Mouse (Mus musculus) monocyte, adult 2 months (primary cell): ENCODE results near the gene Rnase1.

Experiments used
- DNase-seq, 2 experiments: peaks; one replicate each; pipeline ENCODE4 v3.0.0; 2022; ENCODE audit warnings: low spot score in 2 of 2, low read depth in 1 of 2

Gene Rnase1

DNA sequence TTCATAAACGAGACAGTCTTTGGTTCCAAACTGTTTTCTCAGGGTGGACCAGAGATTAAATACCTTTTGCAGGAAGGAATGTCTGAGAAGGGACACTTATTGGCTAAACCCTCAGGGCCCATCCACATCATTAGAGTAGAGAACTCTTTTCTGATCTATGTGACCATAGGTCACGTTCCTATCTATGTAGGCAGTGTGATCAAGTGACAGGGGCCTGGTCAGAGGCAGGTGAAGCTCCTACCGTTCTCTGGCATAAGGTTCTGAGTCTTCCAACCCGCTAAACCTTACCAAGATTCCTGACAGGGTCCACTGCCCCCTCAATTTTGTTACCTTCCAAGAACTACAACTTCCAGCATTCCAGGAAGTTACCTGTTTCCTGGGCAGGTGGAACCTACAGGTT is 4.5 kb downstream of the Rnase1 start:
- DNase-seq, result no peak

DNA sequence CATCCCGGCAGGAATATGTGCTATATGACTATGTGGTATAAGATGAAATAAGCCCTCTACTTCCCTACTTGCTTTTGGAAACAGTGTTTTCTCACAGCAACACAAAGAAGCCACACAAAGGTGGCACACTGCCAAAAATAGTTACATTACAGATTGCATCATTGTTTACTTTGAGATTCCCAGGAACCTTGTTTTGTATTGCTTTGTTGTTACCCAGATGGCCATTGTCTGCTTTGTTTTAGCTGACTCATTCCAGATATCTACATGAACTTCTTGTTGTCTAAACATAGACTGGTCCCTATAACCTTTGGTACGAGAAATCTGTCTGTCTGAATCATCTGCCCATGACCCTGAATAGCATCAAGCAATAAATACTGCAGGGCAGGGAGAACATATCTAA is 6.2 kb downstream of the Rnase1 start:
- no peak for DNase-seq

DNA sequence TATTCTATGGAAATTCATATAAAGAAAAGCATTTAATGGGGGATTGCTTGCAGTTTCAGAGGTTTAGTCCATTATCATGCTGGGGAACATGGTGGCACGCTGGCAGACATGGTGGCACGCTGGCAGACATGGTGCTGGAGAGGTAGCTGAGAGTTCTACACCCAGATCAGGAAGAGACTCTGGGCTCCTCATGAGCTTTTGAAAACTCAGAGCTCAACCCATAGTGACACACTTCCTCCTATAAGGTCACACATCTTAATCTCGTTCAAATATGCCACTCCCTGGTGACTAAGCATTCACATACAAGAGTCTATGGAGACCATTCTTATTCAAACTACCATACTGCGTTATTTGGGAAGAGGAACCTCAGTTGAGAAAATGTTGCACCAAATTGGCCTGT is 14.2 kb downstream of the Rnase1 start:
- no peak for DNase-seq

DNA sequence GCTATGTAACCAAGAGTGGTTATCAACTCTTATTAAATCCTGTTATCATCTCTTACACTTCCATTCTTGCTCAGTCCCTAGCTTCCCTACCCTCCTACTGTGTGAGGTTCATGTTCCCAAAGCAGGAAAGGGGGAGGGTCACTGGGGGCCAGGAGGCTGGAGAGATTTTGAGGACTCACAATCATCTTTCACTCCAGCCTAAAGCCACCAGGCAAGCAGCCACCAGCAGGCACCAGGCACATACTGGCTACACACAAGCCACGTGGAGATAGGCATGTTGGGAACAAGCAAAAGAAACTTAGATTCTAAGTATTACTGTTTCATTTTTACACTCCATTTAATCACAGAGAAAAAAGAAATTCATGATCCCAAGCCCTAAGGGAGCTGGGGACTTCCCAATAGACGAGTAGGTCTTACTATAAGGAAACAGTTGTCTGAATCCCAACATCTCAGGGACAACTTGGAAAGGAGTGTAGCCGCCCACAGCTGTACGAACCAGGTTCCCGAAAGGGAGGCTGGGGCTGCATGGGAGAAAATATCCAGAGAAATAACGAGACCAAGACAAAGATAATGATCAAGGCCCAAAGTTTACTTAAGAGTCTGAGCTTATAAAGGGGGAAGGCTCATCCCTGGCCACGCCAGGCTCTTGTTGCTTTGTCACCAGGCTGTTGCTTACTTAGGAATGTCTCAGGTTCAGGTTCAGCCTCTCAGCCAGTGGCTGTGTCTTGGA is 15.3 kb downstream of the Rnase1 start:
- no peak for DNase-seq

DNA sequence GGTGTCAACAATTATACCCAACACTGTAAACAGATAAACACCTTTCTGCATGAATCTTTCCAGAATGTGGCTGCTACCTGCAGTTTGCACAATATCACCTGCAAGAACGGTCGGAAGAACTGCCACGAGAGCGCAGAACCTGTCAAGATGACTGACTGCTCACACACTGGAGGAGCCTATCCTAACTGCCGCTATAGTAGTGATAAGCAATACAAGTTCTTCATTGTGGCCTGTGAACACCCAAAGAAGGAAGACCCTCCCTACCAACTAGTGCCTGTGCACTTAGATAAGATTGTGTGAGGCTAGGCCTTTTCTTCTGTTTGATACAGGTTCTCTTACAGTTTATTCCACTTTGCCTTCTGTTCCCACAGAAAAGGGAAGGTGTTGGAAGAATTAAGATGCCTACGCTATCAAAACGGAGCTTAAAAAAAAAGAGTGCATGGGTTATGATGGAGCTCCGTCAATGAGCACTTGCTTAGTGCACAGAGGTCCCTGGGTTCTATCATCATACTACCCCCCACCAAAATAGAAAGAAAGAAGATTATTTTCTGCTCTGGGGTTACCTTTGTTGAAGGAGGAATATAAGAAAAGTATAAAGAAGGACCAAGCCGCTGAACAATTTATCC is 16.2 kb downstream of the Rnase1 start:
- no peak for DNase-seq

DNA sequence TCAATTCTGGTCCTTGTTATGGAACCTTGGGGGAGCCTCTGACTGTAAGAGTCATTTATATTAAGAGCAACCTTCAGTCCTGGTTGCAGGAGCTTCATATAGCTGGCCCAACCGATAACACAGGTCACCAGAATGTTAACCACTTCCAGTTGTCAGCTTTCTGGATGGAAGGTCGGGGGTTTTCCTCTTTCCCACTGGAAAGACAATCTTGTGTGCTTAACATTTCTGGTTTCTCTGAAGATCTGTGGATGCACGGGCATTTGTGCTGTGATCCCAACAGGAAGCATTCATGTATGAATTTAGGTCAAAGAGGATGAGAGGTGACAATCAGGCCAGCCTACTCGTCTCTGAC is 17.0 kb downstream of the Rnase1 start:
- DNase-seq, result no peak

DNA sequence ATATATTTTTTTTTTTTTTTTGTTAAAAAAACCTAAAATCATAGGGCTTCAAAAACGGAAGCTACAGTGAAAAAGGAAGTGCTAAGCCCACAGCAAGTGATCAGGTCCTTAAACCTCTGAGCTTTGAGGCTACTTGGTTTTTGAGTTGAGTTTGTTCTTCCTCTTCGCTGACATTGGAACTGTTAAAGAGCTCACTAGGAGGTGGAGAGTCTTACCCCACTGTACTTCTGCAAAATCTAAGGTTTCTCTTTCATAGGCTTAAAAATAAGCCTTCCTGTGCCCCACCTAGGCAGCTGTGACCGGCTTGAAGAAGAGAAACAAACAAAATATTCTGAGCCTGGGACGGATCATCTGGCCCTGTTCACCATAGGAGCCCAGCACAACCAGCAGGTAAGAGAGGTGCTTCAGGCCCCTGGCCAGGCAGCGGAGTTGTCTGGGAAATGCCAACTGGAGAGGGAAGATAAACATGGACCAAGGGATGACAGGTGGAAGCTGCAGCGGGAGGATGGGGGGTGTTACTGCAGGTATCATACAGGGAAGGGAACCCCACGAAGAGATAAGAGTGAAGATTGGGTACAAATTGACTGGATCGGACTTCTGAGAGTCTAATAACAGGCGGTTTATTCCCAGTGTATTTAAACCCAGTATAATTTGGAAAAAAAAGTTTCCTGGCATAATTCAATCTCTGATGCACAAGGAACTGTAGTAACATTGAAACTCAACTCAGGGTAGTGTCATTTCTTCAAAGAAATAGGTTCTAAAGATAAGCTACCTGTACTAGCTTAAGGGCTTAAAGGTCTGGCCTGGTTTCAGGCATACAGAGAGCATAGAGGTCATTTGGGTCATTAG is 17.6 kb downstream of the Rnase1 start:
- DNase-seq, result peak; percentile 19 to 37

DNA sequence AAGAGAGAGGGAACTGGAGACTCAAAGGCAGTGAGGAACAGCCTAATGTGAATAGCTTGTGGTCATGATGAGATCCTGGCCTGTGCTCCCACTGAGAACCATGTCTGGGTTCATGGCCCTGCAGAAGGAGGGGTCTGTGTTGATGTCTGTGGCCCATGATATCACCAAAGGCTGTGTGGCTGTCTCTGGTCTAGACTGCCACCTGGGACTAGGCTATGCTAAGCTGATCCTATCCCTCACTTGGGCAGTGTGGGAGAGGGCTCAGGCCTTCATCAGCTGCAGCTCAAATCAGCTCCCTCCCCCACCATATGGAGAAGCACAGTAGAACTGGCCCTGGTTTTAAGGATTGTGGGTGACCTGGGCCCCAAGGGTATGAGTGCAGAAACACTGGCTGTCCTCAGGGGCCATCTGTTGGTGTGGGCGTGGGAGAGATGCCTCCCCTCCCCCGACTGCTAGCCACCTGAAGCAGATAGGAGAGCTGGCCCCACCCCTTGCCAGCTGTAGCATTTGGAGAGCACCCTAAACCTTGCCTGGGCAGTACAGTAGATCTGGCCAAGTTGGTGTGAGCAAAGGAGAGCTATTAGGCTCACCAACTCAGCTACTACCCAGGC is 18.8 kb downstream of the Rnase1 start:
- no peak for DNase-seq

DNA sequence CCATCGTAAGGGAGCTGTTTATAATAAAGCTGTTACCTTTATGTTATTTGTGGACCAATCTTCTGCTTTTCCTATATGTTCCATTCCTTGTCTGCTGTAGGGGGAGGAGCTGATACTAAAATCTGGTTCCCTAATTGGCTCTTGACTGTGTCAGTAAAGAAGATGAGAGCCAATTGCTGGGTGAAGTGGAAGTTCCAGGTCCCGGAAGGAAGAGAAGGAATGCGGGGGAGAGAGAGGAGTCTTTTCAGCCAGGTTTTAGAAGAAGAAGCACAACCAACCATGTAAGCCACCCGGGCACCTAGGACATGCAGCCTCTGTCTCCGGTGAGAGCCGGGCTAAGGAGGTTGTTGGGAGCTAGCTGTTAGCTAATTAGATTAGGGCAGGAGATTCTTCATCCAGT is 20.9 kb downstream of the Rnase1 start:
- DNase-seq, result no peak

DNA sequence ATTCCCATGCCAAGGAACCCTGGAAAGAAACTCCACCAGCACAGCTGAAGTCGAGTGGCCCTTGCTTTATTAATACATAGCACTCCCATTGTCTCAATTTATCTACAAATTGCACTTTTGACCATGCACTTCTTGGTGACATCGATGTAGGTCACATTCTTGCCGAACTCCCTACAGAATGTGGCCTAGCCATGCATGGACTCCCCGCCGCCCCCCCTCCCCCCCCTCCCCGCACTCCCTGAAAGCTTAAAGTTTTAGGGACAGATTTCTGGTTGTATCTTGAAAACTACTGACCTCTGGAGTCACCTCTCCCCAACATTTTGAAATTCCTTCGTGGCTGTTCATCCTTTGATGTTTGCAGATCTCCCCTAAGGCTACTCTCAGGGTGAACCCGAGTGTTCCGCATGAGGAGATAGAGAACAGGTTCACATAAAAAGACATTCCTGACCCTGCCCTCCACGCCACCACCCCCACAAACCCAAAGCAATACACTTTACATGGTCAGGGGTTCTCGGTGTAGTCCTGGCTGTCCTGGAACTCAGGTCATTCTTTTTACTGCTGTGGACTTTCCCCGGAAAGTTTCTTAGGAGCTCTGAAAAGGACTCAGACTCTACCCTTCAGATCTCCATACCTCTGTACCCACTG is 32.5 kb downstream of the Rnase1 start, which contains the start of gene Eddm3b:
Eddm3b (plus strand) TSS at position 511 of the 645 bp plus-strand sequence.
- no peak for DNase-seq

DNA sequence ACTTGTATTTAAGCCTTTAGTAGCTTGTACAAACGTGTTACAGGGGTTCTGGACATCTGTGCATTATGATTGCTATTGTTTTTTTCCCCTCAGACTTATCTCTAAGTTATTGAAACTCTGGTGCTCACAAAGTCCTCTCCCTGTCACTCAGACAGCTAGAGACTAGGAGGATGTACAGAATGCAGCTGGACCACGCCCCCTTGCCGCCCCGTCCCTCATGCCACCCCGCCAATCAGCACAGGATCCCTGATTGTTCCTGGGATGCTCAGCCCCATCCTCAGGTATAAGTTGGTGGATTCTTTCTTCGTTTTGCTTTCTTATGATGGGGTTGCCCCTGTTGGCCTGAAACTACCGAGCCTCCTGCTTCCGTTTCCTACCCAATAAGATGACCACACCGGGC is 33.1 kb downstream of the Rnase1 start:
- DNase-seq, result no peak

DNA sequence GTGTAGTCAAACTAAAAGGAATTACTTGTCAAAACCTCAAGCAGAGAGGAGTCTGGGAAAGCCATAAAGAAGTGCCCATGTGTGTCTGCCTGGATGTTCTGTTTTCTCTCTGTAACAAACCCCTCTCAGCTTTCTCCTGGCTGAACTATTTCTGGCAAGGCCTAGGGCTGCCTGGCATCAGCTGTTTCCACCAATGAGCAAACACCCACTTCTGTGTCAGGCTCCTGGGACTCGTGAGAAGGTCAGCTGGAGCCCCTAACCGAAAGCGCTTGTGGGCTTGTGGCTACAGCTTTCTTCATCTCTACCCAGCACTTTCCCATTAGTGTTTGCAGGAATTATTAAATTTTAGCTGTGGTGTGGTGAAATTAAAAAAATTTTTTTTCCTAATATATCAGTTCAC is 34.6 kb downstream of the Rnase1 start:
- DNase-seq, result no peak

DNA sequence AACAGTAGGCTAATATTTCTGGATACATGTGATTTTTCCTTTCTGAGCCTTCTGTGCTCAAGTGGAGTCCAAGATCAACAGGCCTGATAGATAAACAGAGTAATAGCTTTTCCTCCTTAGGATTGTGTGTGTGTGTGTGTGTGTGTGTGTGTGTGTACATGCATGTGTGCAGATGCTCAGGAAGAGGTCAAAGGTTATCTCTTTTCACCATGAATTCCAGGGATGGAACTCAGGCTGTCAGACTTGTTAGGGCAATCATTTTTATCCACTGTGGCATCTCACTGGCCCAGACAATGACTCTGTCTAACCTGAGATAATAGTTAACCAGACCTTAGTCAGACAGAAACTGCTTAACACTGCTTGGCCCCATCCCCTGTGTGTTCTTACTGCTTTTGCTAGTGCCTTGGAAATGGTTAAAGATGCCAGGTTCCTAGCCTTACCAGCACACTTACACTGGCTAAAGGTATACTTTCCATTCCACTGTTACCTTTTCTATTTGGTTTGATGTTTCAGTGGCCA is 40.1 kb downstream of the Rnase1 start:
- DNase-seq, result no peak

DNA sequence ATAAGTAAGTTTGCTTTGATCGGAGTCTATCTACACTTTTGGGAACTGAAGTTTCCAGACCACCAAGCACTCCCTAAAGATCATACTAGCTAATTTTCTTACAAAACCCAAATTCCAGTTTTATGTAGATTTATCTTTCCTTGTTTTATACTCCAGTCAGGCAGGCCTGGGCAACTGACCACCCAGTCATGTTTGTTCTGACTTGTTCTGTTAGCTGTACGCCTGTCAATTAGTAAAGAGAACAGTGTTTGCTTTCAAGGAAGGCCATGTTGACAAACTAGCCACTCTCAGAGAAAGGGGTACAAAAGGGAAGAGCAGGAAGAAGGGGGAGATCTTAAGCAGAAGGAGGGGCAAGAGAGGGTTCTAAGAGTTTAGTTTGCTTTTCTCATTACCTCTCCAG is 42.2 kb downstream of the Rnase1 start:
- DNase-seq, result no peak

DNA sequence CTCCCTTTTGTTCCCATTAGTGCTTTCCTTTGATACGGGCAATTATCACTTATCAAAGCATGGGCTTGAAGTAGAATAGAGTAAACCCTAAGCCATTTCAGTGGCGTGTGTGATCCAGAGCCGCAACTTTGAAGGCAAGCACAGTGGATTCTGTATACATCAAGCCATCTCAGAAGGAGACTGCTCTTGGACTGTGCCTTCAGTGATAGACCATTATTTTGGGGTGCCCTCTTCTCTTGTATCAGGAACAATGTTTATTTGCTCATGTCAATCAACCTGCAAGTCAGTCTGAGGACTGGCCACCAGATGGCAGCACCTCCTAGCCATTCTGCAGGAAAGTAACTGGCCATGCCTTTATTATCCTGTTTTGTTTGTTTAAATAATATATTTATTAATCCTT is 43.4 kb downstream of the Rnase1 start:
- DNase-seq, result peak in 1 of 2 experiments; percentile 48

DNA sequence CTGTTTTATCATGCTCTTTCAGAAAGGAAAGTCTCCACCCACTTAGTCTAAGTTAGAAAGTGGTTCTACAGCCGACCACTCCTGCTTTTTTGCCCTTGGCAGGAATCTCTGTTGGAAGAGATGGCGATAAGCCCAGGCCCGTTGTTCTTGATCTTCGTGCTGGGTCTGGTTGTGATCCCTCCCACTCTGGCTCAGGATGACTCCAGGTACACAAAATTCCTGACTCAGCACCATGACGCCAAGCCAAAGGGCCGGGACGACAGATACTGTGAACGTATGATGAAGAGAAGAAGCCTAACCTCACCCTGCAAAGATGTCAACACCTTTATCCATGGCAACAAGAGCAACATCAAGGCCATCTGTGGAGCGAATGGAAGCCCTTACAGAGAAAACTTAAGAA is 45.3 kb downstream of the Rnase1 start:
- no peak for DNase-seq

DNA sequence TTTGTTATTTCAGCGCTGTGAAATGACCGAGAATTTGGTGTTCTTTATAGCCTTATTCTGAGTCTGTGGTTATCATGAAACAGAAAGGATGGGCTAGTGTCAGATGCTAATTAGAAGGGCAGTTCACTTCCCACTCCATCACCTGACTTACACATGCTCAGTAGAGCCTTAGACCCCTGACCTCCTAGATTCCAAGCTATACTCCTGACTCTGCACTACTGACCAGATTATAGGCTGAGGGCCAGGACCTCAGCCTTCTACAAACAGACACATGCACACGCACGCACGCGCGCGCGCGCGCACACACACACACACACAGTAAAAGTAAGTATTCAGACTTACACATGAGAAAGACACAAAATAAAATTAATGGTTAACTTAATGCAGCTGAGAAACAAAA is 47.7 kb downstream of the Rnase1 start:
- no peak for DNase-seq

DNA sequence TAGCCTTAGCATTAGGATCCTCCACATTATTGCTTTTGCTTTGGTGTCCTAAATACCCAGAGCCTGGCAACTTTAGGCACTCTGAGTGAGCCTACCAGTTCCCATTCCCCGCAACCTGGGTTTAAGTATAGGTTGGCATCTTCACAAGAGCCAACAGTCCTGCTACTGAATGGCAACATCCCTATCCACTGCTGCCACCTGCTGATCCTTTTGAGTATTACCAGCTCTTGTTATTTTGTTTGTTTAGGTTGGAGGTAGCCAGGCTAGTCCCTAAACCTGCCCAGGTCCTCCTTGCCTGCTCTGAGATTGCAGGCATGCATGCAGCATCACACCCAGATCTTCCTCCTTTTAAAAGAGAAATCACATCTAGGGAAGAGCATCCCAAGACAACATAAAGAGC is 48.3 kb downstream of the Rnase1 start:
- DNase-seq, result peak in 1 of 2 experiments; percentile 54

DNA sequence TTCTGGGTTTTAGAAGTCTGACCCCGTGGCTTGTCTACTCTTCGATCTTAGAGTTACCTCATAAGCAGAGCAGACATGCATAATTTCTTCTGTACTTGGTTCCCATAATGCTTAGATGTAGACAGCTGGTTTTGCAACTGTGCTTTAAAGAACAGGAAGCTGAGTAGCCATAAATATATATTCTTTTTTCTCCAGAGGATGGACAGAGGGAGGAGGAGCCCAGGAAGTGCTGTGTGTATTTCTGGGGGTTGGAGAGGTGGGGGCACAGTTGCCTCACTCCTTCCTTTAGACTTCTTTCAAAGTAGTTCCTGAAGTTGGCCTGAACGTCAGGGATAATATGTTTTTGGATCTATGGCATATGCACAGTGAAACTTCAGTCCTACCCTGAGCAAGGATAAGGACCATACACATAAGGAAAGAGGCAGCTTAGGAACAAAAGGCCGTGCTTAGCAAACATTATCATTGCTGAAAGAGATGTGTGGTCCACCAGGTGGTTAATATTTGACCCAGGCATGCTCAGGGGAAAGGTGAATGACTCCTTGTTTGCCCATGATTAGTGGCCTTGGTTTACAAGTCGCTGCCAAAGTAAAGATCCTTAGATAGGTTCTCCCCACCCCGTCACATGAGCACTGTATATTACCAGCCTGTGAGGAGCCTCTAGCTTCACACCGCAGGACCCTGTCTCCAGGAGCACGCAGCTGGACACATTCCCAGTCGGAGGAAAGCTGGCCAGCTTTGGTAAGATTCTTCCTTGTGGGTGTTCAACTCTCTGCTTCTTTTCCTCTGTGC is 50.7 kb downstream of the Rnase1 start:
- DNase-seq, result no peak
